Mouse (Mus musculus): ENCODE results near the gene H13. TPM values are rescaled to one million over a fixed set of nuclear protein-coding genes. Genes with fewer than 3 reads are reported as not detected.

The H13 gene
- total and polyA plus RNA-seq, 2 experiments from 2014 or later = 166 to 177 TPM

DNA sequence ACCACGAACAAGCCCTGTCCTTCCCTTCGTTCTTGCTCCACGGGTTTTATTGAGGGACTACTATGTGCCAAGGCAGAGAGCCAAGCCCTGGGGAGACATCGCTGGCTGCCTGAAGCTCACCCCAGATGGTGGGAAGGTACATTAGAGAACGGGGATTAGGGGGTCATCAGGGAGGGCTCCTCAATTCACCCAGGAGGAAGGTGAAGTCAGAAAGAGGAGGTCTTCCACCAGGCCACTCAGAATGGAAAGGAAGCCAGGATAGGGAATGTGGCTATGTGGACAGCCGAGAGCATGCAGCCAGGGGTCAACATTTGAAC is 32.3 kb upstream of the H13 start:
- Histone ChIP-seq H3K27me3 (ENCODE audit: insufficient read depth, low read length) (no peaks in the 10 kb centered on the region), H3K27ac (ENCODE audit: low read depth, low read length) (no peak overlapping the region)

DNA sequence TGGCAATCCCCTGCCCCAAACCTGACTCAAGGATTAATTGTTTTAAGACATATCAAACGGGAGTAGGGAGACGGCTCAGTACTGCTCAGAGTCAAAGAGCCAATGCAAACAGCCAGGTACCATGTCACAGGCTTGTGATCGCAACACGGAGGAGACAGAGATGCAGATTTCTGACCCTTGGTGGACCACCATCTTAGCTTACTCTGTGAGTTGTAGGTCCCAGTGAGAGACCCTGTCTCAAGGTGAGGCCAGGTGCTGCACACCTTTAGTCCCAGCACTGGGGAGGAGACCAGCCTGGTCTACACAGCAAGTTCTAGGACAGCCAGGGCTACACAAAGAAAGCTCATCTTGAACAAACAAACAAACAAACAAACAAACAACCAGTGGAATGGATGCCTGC is 31.9 kb upstream of the H13 start:
- WGBS = 89% methylated on average over 4 of the region's 4 CpGs
- H3K4me3 ChIP-seq (ENCODE audit: low read depth, low read length) = no peak overlapping the region
- H3K36me3 ChIP-seq (ENCODE audit: insufficient read depth) = no peaks in the 10 kb centered on the region
- ATAC-seq = no peak
- no peak overlapping the region for H3K4me2 ChIP-seq (ENCODE audit: low read depth)
- H3K9ac ChIP-seq = no peak overlapping the region
- no peak for TF ChIP-seq CTCF (IDR thresholded peaks at IDR 0.05; ENCODE audit: low read depth)
- H3K27ac ChIP-seq (ENCODE audit: low read depth, low read length) = no peak overlapping the region
- H3K27me3 ChIP-seq (ENCODE audit: insufficient read depth, low read length) = no peaks in the 10 kb centered on the region
- no peaks in the 10 kb centered on the region for H3K4me1 ChIP-seq (ENCODE audit: insufficient read depth)
- no peaks in the 10 kb centered on the region for H3K9me3 ChIP-seq (ENCODE audit: low read length)
- DNase-seq = no peak

More for the DNA sequence above, 32.3 kb upstream of the H13 start:
- no peak overlapping the region for H3K4me2 ChIP-seq (ENCODE audit: low read depth)
- H3K36me3 ChIP-seq (ENCODE audit: insufficient read depth) = no peaks in the 10 kb centered on the region
- DNase-seq (no peak), ATAC-seq (no peak)
- no peaks in the 10 kb centered on the region for H3K4me1 ChIP-seq (ENCODE audit: insufficient read depth)
- TF ChIP-seq CTCF (IDR thresholded peaks at IDR 0.05; ENCODE audit: low read depth) = no peak
- 85% methylated on average over 6 of the region's 6 CpGs for WGBS
- H3K9me3 ChIP-seq (ENCODE audit: low read length) = no peaks in the 10 kb centered on the region
- H3K4me3 ChIP-seq (ENCODE audit: low read depth, low read length) = no peak overlapping the region
- no peak overlapping the region for H3K9ac ChIP-seq

DNA sequence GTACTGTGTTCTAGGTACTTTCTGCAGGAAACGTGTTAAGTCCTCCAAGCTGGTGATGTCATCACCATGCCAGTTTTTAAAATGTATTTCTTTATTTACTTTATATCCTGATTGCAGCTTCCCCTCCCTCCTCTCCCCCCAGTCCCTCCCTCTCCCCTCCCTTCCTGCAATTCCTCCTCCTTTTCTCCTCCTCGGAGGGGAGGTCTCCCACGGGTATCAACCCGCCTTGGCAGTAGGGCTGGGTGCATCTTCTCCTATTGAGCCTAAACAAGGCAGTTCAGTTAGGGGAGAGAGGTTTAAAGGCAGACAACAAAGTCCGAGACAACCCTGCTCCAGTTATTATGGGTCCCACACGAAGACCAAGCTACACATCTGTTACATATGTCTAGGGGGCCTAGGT is 30.4 kb upstream of the H13 start:
- DNase-seq (no peak), ATAC-seq (no peak)
- Histone ChIP-seq H3K36me3 (ENCODE audit: insufficient read depth) (no peaks in the 10 kb centered on the region), H3K4me1 (ENCODE audit: insufficient read depth) (no peaks in the 10 kb centered on the region), H3K4me3 (ENCODE audit: low read depth, low read length) (no peak overlapping the region), H3K4me2 (ENCODE audit: low read depth) (no peak overlapping the region), H3K9me3 (ENCODE audit: low read length) (no peaks in the 10 kb centered on the region), H3K27ac (ENCODE audit: low read depth, low read length) (no peak overlapping the region), H3K9ac (no peak overlapping the region), H3K27me3 (ENCODE audit: insufficient read depth, low read length) (no peaks in the 10 kb centered on the region)
- 61% methylated on average over 6 of the region's 6 CpGs for WGBS
- no peak for TF ChIP-seq CTCF (IDR thresholded peaks at IDR 0.05; ENCODE audit: low read depth)

DNA sequence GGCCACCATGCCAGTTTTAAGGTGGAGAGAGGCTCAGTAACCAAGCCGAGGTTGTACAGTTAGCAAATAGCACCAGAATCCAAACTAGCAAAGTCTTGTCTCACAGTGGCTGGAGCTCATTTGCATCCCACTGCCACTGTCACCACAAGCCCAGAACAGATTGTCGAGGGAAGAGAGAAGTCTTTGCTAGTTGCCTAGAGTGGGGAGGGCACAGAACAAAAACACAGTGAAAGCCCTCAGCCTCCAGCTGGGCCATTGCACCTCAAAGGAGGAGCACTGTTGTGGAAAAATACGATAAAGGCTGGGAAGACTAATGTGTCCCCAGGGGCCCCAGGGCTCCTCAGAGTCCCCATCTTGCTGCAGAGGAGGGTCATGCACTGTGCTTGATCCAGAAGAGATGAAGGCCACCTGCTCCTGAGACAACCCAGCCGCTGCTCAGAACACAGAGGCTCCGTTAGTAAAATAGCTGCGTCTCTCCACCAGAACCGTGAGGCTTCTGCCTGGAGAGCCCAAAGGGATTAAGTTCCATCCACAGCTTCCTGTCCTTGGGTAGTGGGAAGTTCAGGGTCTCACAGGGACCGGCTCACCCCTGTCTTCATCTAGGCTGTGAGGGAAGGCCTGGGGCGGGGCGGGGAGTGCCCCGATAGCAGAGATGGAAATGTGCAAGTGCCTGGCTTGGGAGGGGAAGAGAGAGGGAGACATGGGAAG is 29.7 kb upstream of the H13 start:
- H3K27me3 ChIP-seq (ENCODE audit: insufficient read depth, low read length) = no peaks in the 10 kb centered on the region
- no peaks in the 10 kb centered on the region for H3K4me1 ChIP-seq (ENCODE audit: insufficient read depth)
- no peak; the same call in 1 of the 2 replicates for ATAC-seq
- no peak overlapping the region for H3K4me2 ChIP-seq (ENCODE audit: low read depth)
- H3K27ac ChIP-seq (ENCODE audit: low read depth, low read length) = no peak overlapping the region
- 17% methylated on average over 11 of the region's 11 CpGs for WGBS
- H3K9me3 ChIP-seq (ENCODE audit: low read length) = no peaks in the 10 kb centered on the region
- DNase-seq = no peak
- H3K36me3 ChIP-seq (ENCODE audit: insufficient read depth) = no peaks in the 10 kb centered on the region
- no peak overlapping the region for H3K4me3 ChIP-seq (ENCODE audit: low read depth, low read length)
- H3K9ac ChIP-seq = no peak overlapping the region
- TF ChIP-seq CTCF (IDR thresholded peaks at IDR 0.05; ENCODE audit: low read depth) = no peak

DNA sequence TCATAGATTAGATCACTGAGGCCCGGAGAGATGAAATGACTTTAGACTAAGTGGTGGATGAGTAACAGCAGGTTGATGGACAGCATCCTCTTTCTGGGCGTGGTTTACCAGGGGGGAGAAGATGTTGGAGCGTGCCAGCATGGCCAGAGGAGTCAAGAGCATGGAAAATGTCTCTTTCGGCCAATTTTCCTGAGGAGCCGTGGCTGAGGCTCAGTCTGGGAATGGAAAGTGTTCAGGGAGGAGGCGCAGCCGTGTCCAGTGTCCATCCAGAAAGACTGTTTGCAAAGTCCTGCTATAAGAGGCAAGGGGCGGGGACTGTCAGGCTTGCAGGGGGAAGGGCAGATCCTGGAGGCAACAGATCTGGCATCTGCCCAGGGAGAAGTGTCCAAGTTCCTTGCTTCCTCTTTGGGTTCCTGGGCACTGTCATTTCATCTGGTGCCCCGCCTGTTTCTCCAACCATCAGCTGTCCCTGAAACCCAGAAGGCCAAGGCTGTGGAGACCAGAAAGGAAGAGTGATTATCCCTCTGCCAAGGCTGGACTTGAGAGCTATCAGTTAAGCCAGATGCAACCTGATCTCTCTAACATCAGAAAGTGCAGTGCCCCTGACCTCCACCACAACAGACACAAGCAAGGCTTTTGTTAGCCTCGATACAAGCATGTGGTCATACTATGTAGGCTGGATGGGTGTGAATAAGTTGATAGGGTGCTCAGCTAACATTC is 16.2 kb upstream of the H13 start:
- H3K4me2 ChIP-seq (ENCODE audit: low read depth) = no peak overlapping the region
- no peaks in the 10 kb centered on the region for H3K36me3 ChIP-seq (ENCODE audit: insufficient read depth)
- peak overlapping the region; percentile 94; the same call in 1 of the 2 replicates for H3K27ac ChIP-seq (ENCODE audit: low read depth, low read length)
- H3K4me1 ChIP-seq (ENCODE audit: insufficient read depth) = peaks cover 14% of the 10 kb centered on the region
- TF ChIP-seq CTCF (IDR thresholded peaks at IDR 0.05; ENCODE audit: low read depth) = no peak
- no peaks in the 10 kb centered on the region for H3K27me3 ChIP-seq (ENCODE audit: insufficient read depth, low read length)
- H3K4me3 ChIP-seq (ENCODE audit: low read depth, low read length) = no peak overlapping the region
- WGBS = 77% methylated on average over 10 of the region's 10 CpGs
- ATAC-seq (no peak), DNase-seq (no peak)
- H3K9ac ChIP-seq = no peak overlapping the region
- no peaks in the 10 kb centered on the region for H3K9me3 ChIP-seq (ENCODE audit: low read length)

DNA sequence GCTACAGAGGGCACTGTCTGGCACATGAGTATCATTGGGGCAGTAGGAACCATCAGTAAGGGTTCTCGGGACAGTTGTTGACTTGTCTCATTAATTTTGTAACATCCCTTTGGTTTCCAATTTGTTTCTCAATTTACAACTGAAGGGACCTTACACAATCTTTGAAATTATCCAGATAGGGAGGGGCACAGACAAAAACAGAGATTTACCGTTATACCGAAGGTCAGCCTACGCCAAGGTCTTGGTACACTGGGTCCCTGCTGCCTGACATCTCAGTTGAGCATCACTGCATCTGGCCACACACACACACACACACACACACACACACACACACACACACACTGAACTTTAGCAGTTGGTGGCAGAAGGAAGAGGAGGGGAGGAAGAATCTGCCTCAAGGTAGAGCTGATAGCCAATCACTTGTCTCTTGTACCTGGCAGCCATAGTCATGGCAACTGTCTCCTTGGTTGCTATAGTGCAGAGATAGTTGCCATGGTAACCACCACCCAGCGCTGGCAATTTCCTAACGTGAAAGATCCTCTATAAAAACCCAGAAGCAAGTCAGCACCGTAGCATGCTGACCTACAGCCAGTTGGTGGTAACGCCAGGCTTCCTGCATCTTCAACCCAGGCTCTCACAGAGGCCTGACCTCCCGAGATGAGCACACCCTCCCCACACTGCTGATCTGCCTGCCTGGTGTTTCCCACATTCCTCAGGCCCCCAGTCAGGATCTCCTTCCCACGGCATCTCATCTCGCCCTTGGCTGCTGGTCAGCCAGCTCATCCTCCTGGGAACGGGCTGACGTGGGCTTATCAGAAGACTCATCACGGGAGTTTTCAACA is 15.2 kb upstream of the H13 start:
- TF ChIP-seq CTCF (IDR thresholded peaks at IDR 0.05; ENCODE audit: low read depth) = no peak
- Histone ChIP-seq H3K4me3 (ENCODE audit: low read depth, low read length) (no peak overlapping the region), H3K27me3 (ENCODE audit: insufficient read depth, low read length) (no peaks in the 10 kb centered on the region), H3K9me3 (ENCODE audit: low read length) (no peaks in the 10 kb centered on the region), H3K4me1 (ENCODE audit: insufficient read depth) (peaks cover 14% of the 10 kb centered on the region), H3K4me2 (ENCODE audit: low read depth) (peak overlapping the region; percentile 42), H3K36me3 (ENCODE audit: insufficient read depth) (no peaks in the 10 kb centered on the region), H3K27ac (ENCODE audit: low read depth, low read length) (peak overlapping the region; percentile 94), H3K9ac (peak overlapping the region; percentile 47)
- 40% methylated on average over 14 of the region's 14 CpGs for WGBS
- ATAC-seq = peak; percentile 98
- peak; percentile 90 for DNase-seq

DNA sequence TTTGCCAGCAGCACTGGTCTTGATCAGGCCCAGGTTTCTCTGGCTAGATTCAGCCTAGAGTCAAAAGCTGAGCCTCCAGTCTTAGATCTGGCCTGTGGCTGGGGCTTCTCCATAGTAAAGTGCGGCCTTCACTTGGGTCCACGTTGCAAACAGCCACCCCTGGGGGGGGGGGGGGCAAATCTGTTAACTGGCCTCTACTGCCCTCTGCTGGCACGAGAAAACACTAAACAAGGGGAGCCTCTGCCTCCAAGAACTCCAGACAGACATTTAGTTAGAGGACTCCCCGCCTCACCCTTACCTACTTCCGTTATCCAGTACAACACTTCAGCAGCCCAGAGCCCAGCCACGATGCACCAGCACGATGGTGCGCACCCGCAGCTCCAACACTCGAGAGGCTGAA is 11.9 kb upstream of the H13 start:
- Histone ChIP-seq H3K4me1 (ENCODE audit: insufficient read depth) (peaks cover 14% of the 10 kb centered on the region), H3K4me2 (ENCODE audit: low read depth) (no peak overlapping the region), H3K4me3 (ENCODE audit: low read depth, low read length) (no peak overlapping the region), H3K27me3 (ENCODE audit: insufficient read depth, low read length) (no peaks in the 10 kb centered on the region), H3K27ac (ENCODE audit: low read depth, low read length) (no peak overlapping the region), H3K9me3 (ENCODE audit: low read length) (no peaks in the 10 kb centered on the region), H3K36me3 (ENCODE audit: insufficient read depth) (no peaks in the 10 kb centered on the region), H3K9ac (no peak overlapping the region)
- ATAC-seq = no peak
- WGBS = 70% methylated on average over 10 of the region's 10 CpGs
- TF ChIP-seq CTCF (IDR thresholded peaks at IDR 0.05; ENCODE audit: low read depth) = peak; percentile 38
- DNase-seq = no peak
